Mouse (Mus musculus): ENCODE results near the gene Cacng4. TPM values are rescaled to one million over a fixed set of nuclear protein-coding genes. Genes with fewer than 3 reads are reported as not detected.

Gene Cacng4
- polyA plus RNA-seq (2012; fragmentation: generic; extraction: Trizol), result under 1 TPM in 1 of 2 experiments, not detected in 1; 0.04 TPM

DNA sequence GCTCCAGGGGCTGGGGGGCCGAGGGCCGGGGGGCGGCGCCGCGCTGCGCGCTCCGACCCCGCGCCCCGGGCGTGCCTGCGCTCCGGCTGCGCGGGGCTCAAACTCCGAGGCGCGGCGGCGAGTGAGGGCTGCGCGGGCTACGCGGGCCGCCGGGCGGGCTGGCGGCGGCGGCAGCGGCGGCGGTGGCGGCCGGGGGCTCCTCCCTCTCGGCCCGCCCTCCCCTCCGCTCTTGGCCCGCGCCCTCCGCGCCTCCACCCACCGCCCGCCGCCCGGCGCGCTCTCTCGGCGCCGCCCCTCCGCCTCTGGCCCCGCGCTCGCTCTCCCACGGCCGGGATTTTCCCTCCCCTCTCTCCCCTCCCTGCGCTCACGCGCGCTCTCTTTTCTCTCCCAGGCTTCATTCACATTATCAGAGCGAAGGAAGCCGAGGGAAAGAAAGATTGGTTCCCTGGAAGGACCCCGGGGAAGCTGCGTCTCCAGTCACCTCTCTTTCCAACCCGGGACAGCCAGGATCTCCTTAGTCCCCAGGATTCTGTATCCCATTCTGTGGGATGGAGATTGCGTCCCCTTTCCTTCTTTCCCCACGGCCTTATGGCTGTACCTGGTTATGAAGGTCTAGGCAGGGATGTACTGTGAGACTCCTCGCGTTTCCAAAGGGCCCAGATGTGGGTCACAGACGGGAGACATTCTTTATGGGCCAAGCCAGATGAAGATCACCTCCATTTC, at the start of gene Cacng4:
Gene Cacng4, minus strand, starts transcription at position 11 of the 723 bp plus-strand sequence.

DNA sequence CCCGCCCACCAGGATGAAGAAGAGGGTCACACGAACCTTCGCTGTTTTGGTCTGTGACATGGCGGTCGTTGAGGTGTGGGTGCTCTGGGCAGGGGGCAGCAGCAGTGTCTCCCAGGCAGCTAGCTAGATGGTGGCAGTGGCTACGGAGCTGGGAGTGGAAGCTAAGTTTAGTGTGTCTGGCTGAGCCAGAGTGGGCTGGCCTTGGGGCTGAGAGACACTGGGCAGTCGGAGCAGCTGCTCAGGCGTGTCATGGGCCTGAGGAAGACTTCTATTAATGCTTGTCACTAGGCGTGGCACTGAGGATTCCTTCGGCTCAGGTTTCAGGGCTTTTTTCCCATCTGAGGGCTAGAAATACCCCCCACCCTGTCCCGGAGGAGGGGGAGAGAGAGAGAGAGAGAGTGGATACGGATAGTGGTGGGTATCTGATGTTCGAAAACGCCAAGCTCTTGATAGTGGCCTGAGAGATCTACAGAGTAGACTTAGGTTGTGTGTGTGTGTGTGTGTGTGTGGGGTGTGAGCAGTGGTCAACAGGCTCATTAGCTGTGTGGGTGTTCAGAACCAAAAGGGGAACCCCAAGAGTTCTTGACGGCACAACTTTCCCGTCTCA, 77.9 kb downstream of the Cacng4 start, which contains the start of gene Cacng1:
Gene Cacng1, minus strand, starts transcription at position 191 of the 607 bp plus-strand sequence.

Other genes with a start within 250 kb of the Cacng4 start
- gene Helz, start 246.6 kb downstream of the Cacng4 start, polyA plus RNA-seq (2012; fragmentation: generic; extraction: Trizol), result 10 to 100 TPM in 1 of 2 experiments, 1 to 10 TPM in 1; 6.5 to 18.7 TPM
- not detected for gene Cacng1, start 78.0 kb downstream of the Cacng4 start, polyA plus RNA-seq (2012; fragmentation: generic; extraction: Trizol)
- not detected for gene Cacng5, start 120.5 kb upstream of the Cacng4 start, polyA plus RNA-seq (2012; fragmentation: generic; extraction: Trizol)

Measured in C3H10T1/2 (cell line).